Mouse (Mus musculus) gonadal fat pad, adult 2 months (tissue): Measurements from ENCODE around the gene Vsig10. TPM values are rescaled to one million over a fixed set of nuclear protein-coding genes. Genes with fewer than 3 reads are reported as not detected.
A peak's percentile ranks its signal among the peaks of the same experiment; 100 is the strongest.

Experiments used
- DNase-seq: peaks from one replicate; pipeline ENCODE4 v3.0.0-alpha.2; 2012; ENCODE audit warnings: low read depth
- polyA plus RNA-seq: library from polyadenylated mRNA; depleted of rRNA; stranded (reverse); fragments of >200 nt; gene quantifications from 2 replicates; pipeline ENCODE4 v1.2.3, GENCODE M21; 2012; rRNA removed

Gene Vsig10
- polyA plus RNA-seq, 1 experiment: 20.7 TPM

GRCm38 (mm10) chr5:117380199-117380598 is 61.3 kb downstream of the Vsig10 start:
- DNase-seq: no peak

DNA sequence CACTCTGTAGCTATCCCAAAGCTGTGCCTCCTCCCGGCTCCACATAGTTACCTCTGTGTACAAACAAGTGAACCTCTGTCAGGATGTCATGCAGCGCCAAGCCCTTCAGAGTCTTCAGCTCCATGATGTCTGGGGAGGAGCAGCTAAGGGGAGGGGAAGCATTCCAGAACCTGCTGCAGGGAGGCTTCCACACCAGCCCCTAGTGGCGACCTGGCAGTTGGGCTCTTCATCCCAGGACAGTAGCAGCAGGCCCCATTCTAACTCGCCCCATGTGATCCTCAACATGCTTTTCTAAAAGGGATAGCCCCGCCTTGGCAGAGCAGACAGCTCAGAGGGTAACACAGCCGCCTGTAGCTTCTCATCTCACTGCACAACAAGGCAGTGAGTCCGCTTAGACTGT is 62.9 kb downstream of the Vsig10 start:
- DNase-seq: no peak

DNA sequence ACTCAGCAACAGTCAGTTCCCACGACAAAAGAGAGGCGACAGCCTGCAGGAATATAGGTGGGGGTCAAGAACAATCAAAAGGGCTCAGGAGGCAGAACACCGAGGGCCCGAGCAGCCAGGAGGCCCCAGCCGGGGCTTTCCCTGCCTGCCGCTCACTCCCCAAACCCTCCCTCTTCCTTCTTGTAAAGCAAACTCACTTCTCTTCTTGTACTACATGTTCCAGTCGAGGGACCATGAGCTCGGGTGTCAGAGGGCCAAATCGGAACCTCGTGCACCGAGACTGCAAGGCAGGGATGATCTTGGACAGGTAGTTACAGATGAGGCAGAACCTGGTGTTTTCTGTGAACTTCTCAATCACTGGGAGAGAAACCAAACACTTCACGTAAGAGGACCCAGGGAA is 64.3 kb downstream of the Vsig10 start:
- DNase-seq: no peak

DNA sequence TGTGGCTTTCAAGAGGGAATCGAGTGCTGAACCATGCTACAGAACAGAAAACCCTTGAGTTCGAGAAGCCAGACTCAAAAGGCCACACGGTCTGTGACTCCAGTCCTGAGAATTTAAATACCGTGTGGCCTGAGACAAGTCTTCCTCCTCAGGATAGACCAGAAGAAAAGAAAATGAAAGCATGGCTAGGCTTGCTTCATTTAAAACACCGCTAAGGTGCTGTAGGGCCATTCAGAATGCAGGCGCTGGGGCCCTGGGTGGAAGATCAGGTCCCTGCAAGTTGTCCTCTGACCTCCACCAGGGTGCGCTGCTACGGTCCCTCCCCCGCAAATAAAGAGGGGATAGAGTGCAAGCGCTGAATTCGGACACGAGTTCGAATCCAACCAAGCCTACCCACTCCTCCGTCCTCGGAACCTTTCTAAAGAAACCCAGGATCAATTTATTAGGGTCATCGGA is 69.4 kb downstream of the Vsig10 start:
- DNase-seq: no peak

- peak; percentile 31 for DNase-seq
These were observed 70.0 kb downstream of the Vsig10 start, which contains the start of gene Rfc5 for GRCm38 (mm10) chr5:117388877-117389276. Gene Rfc5 (minus strand): TSS chr5:117389047.

DNA sequence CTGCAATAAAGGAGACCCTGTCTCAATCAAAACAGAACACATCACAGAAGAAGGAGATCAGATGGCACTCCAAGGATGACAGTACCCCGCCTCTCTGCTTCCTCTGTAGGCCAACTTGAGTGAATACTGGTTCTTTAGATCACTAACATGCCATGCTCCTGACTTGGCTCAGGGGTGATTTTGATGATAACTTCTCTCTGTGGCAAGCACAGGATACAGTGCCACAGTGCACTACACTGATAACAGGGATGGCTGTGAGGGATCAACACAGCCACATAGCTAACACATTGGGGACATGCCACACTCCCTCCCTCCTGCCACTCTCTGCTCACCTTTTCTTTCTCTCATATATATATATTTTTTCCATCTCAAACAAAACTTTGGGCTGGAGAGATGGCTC is 72.0 kb downstream of the Vsig10 start:
- no peak for DNase-seq

DNA sequence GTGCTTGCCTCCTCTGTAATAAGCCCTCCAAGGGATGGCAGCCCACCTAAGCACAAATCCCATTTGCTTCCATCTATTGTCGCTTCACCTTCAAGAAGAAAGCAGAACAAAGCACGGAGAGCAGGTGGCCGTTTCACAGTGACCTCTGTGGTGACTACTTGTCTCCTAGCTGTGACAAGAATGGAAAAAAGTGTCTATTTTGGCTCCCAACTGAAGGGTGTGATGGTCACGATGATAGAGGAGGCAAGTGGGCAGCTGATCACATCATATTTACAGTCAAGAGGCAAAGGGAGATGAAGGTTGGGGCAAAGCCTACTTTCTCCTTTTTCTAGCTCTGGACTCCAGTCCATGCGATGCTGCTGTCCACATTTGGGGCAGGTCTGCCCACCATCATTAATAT is 77.0 kb downstream of the Vsig10 start:
- DNase-seq: no peak

- DNase-seq: no peak
These were observed 77.7 kb downstream of the Vsig10 start for GRCm38 (mm10) chr5:117396596-117397014.

DNA sequence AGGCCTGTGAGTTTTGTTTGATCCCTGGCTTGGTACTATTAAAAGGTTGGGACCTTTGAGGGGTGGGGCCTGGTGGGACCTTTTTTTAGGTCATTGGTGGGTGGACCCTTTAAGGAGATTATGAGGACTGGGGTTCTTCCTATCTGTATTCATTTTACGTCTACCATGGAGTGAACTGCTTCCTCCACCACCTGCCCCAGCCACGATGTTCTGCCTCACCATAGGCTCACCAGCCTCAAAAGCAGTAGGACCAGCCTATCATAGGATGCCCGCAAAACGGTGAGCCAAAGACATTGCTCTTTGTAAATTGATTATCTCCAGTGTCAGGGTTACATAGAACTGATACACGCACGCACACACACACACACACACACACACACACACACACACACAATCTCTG is 78.5 kb downstream of the Vsig10 start:
- DNase-seq: no peak

DNA sequence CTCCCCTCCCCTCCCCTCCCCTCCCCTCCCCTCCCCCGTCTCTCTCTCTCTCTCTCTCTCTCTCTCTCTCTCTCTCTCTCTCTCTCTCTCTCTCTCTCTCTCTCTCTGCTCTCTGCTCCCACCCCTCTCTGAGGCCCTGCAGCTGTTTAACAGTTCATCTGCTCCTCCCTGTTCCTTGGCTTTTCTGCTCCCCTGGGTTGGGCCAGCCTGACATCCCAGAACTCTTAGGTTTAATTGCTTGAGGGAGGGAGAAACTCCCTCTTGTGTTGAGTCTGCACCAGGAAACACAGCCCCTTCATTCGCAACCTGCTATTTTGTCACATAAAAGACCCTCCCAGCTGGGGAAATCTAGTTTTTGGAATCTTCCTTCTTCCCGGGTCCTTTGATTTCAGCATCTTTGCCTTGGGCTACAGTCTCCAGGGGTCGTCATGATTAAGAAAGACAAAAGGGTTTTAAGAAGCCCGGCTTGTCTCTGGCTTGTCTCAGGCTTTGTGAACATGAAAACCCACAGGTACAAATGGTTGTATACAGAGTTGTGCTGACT is 79.2 kb downstream of the Vsig10 start:
- no peak for DNase-seq

- DNase-seq: no peak
These were observed 80.4 kb downstream of the Vsig10 start for GRCm38 (mm10) chr5:117399281-117399680.

- DNase-seq: no peak
These were observed 84.7 kb downstream of the Vsig10 start for GRCm38 (mm10) chr5:117403609-117404008.

Other genes with a start within 250 kb of the Vsig10 start
- gene Suds3, start 203.0 kb upstream of the Vsig10 start, polyA plus RNA-seq: 63.0 and 65.4 TPM in 2 replicates
- gene Taok3, start 199.0 kb upstream of the Vsig10 start, polyA plus RNA-seq: 8.5 and 9.3 TPM in 2 replicates
- gene Pebp1, start 31.5 kb upstream of the Vsig10 start, polyA plus RNA-seq: 1,910 and 2,078 TPM in 2 replicates
- gene Wsb2, start 38.2 kb downstream of the Vsig10 start, polyA plus RNA-seq: 223 and 249 TPM in 2 replicates
- gene Rfc5, start 70.0 kb downstream of the Vsig10 start, polyA plus RNA-seq: 18.5 and 19.8 TPM in 2 replicates
- gene Ksr2, start 94.9 kb downstream of the Vsig10 start, polyA plus RNA-seq: 0.39 and 0.74 TPM in 2 replicates